Mouse (Mus musculus) heart, adult 9 months (tissue): ENCODE measurements around the gene Epo.

Experiments
- DNase-seq, 2 experiments: peaks; one replicate each; pipeline ENCODE4 v3.0.0; 2022; ENCODE audit warnings: low spot score in 2 of 2

Gene Epo

DNA sequence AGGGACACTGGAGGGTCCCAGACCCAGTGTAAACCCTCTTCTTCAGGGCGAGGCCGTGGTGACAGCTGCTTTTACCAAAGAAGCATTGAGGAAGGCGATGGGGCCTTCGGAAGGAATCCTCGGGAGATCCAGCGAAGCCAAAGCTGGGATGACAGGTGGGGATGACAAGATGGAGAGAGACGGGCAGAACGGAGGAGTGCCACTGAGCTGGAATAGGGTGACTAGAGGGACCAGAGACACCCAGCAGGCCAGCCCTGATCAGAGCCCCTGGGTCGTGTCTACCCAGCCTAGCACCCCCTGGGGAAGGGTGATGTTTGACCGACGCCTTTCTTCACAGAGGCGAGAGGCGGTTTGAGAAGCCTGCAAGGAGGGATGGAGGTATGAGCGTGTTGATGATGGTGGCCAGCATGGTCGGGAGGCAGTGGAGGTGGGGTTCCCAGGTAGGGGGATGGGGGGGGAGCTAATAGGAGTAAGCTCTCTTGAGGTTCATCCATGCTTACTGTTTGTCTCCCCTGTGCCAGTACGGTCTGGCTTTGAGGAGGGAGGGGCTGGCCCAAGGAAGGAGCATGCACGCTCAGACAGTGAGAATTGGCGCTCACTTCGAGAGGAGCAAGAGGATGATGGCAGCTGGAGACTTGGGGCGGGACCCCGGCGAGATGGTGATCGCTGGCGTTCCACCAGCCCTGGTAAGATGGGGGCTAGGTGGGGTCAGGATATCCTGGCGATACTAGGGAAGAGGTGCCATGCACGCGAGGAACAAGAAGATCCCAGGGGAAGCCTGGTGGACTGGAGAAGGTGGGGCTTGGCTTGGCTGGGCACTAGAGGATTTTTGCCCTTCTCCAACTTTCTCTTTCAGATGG is 13.1 kb downstream of the Epo start:
- no peak for DNase-seq

DNA sequence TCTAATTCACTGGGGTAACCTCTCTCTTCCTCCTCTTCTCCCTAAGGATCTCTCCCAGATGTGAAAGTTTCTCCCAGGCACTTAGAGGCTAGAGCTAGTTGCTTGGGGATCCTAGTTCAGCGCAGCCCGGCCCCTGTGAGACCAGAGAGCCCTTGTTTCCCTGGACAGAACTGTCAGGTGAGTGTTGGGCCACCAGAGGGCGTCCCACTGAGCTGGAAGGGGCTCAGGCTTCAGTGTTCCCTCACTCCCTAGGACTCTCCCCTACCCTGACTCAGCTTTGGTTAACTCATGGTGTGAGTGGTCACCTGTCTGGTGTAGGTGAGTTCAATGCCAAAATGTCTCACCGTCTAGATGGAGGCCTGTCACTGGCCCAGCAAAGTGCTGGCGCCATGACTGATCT is 14.6 kb downstream of the Epo start, which contains the start of gene Gigyf1:
Gene Gigyf1 (plus strand): TSS at position 113 of the 400 bp plus-strand sequence.
- no peak for DNase-seq

DNA sequence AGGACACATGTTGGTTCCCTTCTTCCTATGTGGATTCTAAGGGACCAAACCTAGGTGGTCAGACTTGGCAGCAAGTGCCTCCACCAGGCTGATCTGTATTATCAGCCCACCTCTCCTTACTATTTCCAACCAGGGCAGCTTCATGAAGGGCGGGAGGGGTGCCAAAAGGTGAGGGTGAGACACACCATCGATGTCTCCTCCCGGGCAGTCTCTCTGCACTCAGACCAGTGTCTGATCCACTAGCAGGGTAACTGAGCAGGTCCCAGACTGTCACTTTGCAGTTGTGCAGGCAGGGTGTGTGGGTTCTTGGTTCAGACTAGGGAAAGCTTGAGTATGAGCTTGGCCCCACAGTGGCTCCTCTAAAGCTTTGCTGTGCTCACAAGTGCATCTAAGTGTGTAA is 18.2 kb downstream of the Epo start:
- no peak for DNase-seq

GRCm38 (mm10) chr5:137513951-137514721 is 18.9 kb downstream of the Epo start:
- DNase-seq = no peak

DNA sequence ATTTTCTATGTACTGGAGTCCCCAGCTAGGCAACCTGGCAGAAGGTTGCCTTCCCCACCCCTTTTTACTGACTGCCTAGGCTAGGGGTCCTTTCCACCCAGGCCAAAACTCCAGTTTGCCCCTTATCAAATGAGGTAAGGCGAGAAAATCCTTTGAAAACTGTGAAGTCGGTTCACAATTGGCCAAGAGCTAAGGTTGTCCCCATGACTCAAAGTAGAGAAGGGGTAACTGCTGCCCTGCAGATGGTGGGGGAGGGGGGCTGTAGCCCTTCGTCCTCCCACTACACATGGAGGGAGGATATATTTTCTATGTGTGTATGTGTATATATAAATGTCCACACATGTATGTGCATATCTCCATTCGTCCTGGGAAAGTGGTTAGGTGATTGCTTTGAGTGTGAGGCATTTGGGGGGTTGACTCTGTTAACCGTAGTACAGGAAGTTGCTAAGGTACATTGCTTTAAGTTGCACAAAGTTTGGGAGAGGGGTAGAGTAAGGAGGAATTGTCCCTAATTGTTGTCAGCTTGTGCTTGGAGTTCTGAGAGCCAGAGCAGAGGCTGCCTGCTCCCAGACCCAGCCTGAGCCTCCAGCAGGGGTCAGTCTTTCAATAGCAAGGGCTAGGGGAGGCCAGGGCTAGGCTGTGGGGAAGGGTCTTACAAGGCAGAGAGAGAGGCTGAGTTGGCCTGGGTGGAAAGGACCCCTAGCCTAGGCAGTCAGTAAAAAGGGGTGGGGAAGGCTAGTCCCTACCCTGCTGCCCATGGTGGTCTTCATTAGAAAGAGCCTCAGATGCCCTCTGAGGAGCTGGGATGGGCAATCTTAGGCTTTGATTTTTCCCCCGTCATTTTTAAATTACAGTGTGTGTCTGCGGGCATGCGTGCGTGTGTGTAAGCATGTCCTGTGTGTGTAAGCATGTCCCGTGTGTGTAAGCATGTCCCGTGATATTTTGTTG is 19.9 kb downstream of the Epo start:
- DNase-seq = no peak

- DNase-seq = no peak
Measured at GRCm38 (mm10) chr5:137511706-137512105, 21.3 kb downstream of the Epo start.

GRCm38 (mm10) chr5:137510573-137511390 is 22.3 kb downstream of the Epo start:
- no peak for DNase-seq

DNA sequence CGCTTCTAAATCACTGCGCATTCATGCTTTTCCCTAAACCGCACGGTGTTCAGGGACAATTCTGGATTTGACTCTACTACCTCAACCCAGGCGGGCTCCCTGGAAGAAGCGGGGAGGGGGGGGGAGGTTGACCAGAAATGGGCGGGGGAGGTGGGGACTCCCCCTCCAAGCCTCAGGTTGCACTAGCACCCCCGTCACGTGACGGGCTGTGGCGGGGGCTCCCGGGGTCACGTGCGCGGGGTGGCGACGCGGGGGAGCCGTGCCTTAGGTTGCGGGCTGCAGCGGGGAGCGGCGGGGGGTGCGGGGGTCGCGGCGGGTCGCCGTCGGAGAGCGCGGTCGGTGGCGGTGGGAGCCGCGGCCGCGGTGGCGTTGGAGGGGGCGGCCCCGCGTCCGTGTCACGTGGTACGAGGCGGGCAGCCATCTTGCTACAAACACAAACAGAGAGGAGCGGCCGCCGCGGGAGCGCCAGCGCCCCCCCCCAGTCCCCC is 23.0 kb downstream of the Epo start:
- DNase-seq = peak; percentile 87 to 88

DNA sequence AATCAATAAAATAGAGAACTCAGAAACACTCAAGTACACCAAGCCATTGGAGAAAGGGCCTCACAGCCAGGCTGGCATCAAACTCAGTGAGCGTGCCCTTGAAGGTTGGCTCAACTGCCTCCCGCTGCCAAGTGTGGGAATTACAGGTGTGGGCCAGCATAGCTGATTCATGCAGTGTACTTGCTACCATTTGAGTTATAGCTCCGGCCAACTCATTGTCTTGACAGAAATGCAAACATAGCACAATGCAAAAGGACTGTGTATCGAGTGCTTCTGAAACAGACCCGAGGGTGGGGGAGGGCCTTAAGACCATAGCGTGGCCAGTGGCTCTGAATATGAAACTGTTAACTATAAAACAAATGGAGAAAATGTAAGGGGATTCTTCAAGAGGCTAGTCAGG is 29.0 kb downstream of the Epo start:
- DNase-seq = no peak

DNA sequence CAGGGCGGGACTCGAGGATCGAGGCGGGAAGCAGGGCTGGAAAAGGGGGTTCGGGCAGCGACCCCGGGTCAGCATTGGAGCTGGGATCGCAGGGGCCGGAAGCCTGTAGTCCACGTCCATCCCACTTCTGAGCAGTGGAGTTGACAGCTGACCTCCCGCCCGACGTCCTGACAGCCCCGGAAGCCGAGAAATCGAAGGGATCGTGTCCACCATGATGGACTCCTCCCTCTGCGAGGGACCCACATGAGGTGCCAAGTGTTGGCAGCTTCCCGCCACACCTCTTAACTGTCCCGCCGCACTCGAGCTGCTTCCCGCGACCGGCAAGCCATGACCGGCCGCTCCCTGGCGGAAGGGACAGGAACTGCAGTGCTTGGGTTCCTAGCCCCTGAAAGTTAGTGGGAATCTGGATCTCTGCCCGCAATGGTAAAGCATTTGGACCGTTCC is 30.4 kb downstream of the Epo start:
- no peak for DNase-seq

DNA sequence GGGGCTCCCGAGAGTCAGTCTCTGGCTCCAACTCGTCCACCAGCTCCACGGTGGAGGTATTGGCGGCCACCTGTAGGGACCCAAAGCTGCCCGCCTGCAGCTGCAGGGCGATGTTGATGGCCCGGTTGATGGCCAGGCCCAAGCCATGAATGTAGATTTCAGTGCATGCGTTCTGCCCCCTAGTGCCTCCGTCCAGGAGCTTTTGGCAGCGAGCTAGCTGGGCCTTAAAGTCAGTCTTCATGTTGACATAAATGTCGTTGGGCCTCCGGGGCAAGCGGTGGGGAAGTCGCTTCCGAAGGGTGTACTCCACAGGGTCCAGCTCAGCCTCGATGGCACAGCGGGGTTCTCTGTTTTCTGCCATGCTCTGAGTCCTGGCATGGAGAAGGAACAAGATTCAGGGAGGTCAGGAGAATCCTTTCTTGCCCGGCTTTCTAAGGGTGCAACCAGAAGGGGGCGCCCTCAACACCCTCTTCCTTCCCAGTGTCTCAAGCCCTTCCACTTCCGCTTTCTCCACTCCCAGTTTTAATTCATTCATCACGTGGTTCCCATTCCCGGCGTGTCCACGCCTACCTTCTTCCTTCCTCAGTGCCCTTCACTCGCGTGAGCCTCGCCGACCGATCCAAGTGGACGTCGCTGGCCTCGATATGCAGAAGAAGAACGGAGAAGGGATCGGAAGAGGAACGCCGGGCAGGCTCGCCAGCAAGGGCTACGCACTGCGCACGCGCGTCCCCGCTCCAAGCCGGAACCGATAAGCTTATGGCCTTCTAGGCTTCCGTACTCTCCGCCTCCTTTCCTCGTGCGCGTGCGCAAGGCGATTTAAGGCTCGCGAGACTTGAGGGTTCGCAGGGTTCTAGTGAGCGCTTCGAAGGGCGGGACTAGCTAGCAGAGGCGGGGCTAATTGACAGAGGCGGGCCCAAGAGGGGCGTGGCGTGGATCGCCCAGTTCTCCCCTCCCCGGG is 31.1 kb downstream of the Epo start, which contains the start of gene Pop7:
Gene Pop7 (minus strand): TSS at position 810 of the 958 bp plus-strand sequence.
- DNase-seq = peak; percentile 99 to 100

DNA sequence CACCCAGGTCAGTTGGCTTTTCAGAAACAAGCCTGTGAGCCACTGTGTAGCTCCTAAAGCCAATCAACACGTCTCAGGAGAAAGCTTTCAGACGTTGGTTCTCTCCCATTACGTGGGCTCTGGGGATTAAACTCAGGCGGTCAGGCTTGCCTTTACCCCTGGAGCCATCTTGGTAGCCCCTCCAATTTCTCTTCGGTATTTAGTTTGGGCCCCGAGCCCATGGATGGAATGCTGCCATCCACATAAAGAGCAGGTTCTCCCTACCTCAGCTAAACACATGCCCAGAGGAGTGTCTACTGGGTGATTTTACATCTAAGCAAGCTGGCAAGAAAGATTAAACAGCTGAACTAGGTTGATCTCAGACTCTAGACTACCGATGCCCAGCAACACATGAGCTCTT is 32.9 kb downstream of the Epo start:
- no peak for DNase-seq

DNA sequence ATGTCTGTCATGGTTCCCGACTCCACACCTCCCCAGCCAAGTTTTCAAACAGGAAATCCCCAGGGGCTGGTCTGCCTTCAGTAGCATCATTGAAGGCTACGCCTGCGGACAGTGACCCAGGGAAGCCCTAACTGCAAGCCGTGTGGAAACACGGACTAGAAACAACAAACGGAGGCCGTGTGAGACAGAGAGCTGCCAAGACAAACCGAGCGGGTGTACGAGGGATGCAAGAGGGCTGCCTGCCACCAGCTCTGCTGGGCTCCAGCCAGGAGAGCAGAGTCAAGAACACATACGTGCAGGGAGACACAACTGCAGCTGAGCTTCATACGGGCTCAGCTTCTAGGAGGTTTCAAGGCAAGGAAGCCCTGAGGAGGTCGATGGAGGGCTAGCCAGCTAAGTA is 39.2 kb downstream of the Epo start:
- peak; percentile 50 to 51 for DNase-seq

GRCm38 (mm10) chr5:137491559-137491958 is 41.5 kb downstream of the Epo start:
- peak; percentile 58 to 66 for DNase-seq

DNA sequence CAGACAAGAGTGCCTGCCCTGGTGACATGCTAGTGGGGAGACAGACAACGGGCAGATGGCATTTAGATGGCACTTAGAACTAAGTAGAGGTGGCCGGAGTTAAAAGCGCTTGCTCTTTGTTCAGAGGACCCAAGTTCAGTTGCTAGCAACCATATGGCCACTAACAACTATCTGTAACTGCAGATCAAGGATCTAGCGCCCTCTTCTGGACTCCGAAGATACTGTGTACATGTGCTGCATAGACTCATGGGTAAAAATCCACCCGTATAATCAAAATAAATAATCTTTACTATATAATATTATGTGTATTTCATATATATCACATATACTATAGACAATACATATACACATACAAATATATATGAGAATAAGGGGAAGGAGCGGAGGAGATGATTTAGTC is 45.4 kb downstream of the Epo start:
- no peak for DNase-seq

- DNase-seq = no peak
Measured at GRCm38 (mm10) chr5:137485851-137486155, 47.2 kb downstream of the Epo start.

DNA sequence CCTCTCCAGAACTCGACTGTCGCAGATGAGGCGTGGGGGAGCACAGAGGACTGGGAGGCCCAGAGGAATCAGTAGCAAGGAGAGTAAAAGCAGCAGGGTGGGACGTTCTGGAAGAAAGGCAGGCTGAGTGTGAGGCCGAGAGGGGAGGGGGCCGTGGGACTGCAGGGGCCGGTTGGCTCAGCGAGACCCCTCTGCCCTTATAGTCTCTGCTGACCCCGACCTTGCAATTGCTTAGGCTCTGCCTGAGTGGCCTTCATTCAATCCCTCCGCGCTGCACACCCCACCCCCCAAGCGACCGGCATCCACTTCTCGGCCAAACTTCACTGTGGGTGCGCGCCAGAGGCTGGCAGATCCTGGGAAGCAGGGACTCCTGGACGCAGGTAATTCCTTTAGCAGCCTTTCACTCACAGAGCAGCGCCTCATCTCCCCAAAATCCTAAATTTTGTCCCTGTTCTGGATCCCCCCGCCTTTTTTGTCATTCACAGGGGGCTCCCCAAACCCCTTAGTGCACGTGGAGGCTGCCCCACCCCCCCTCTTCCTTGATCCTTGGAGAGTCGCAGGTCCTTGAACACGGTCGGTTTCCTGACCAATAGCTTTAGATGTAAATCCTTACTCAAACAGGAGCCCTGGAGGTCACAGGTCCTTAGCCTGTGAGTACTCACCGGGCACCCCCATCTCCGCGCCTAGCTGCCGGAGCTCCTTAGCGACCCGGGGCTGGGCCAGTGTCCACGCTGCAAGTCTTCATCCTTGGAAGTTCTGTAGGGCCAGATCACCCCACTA is 47.8 kb downstream of the Epo start:
- no peak for DNase-seq

- DNase-seq = no peak
Measured at GRCm38 (mm10) chr5:137481897-137482296, 51.1 kb downstream of the Epo start.

GRCm38 (mm10) chr5:137481138-137481537 is 51.9 kb downstream of the Epo start:
- DNase-seq = peak; percentile 63 to 82
